Mouse (Mus musculus) lung, adult 2 months (tissue): Measurements from ENCODE around the gene Tgoln1. TPM values are rescaled to one million over a fixed set of nuclear protein-coding genes. Genes with fewer than 3 reads are reported as not detected.
A peak's percentile ranks its signal among the peaks of the same experiment; 100 is the strongest.

Source experiments
- DNase-seq: peaks from one replicate; pipeline ENCODE4 v3.0.0; 2022
- H3K4me1 ChIP-seq: fragments of 200-500 bp; 2 replicates; pipeline ENCODE4 v1.6.1; 2011; ENCODE audit warnings: low read length; ENCODE audit not compliant: control insufficient read depth, insufficient read depth
- H3K4me3 ChIP-seq: fragments of 200-500 bp; replicated peaks from 2 replicates; pipeline ENCODE3; 2011; ENCODE audit warnings: low read depth, mild to moderate bottlenecking, control low read depth, low read length; ENCODE audit errors: extremely low read depth
- CTCF ChIP-seq: fragments of 200-500 bp; IDR thresholded peaks from 2 replicates; pipeline ENCODE4 v1.5.1; 2011; ENCODE audit warnings: mild to moderate bottlenecking, low read length, control low read depth; ENCODE audit not compliant: insufficient read depth
- POLR2A ChIP-seq: fragments of 200-500 bp; IDR thresholded peaks from 2 replicates; pipeline ENCODE4 v1.6.1; 2011; ENCODE audit warnings: low read depth, mild to moderate bottlenecking, control low read depth, low read length, borderline replicate concordance; ENCODE audit errors: extremely low read depth
- WGBS: fragments of 180-500 bp; shearing (Covaris S2); methylation state at CpG from one replicate; pipeline ENCODE4 v1.1.7; 2018; 5-methylcytosine and 5-hydroxymethylcytosine counted together
- polyA plus RNA-seq: library from polyadenylated mRNA; depleted of rRNA; stranded (reverse); fragments of >200 nt; gene quantifications from 2 replicates; pipeline ENCODE4 v1.2.3, GENCODE M21; 2012

The Tgoln1 gene
- polyA plus RNA-seq, 1 experiment, result 72.4 TPM

- TF ChIP-seq CTCF (no peak), POLR2A (no peak)
- Histone ChIP-seq H3K4me3 (no peak overlapping the region), H3K4me1 (peaks cover 6% of the 10 kb centered on the region; the same call in 1 of the 2 replicates)
- 85% methylated on average over 12 of the region's 12 CpGs for WGBS
- no peak for DNase-seq
These were observed 16.0 kb downstream of the Tgoln1 start for GRCm38 (mm10) chr6:72600771-72601170.

GRCm38 (mm10) chr6:72600216-72600615, 16.6 kb downstream of the Tgoln1 start:
- no peak for DNase-seq
- 72% methylated on average over 6 of the region's 6 CpGs for WGBS

DNA sequence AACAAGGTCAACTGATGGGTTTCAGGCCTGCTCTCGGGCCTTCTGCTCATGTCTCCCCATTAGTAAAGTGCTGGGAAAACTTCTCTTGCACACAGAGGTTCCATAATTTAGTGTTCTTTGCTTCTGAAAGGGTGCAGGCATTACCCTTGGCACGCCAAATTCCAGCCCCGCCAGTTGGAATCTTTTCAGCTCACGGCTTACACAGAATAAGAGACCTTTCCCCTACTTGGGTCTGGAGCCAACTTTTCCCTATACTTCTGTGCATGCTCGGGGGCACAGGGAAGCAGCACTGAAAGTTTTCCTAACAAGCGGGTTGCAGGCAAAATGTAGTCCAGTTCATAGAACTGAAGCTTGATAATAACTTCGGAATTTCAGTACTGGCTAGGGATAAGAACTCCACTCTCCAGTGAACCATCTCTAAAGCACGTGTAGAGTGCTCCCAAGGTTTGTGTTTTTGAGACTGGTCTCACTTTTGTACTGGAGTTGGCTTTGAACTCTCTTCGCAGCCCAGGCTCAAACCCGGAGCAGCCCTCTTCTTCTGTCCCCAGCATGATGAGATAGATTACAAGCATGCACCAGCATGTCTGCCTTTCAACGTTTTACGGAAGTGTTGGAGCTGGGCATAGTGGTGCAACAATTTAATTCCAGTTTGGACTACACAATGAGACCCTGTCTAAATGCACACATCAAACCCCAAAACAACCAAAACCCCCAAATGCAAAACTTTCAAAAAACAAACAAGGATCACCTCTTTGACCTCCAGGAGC, 17.8 kb downstream of the Tgoln1 start:
- TF ChIP-seq CTCF (no peak), POLR2A (no peak)
- DNase-seq, result no peak
- H3K4me3 ChIP-seq, result peak overlapping the region; percentile 77
- WGBS, result 28% methylated on average over 12 of the region's 12 CpGs
- peaks cover 6% of the 10 kb centered on the region; the same call in 1 of the 2 replicates for H3K4me1 ChIP-seq

More at GRCm38 (mm10) chr6:72600216-72600615, 16.6 kb downstream of the Tgoln1 start:
- Histone ChIP-seq H3K4me3 (no peak overlapping the region), H3K4me1 (peaks cover 6% of the 10 kb centered on the region; the same call in 1 of the 2 replicates)
- TF ChIP-seq POLR2A, result no peak
- TF ChIP-seq CTCF, result no peak

GRCm38 (mm10) chr6:72597956-72598753, 18.6 kb downstream of the Tgoln1 start, which contains the start of the genes Elmod3 and Retsat:
TSS of gene Elmod3 (minus strand) at chr6:72598413.
TSS of gene Retsat (plus strand) at chr6:72598475.
- H3K4me3 ChIP-seq, result peak within 1 kb of the TSS; percentile 99
- 1% methylated on average over 38 of the region's 38 CpGs for WGBS
- TF ChIP-seq CTCF (no peak), POLR2A (peak; percentile 97)

GRCm38 (mm10) chr6:72597083-72597874, 19.5 kb downstream of the Tgoln1 start:
- peak; percentile 35 for DNase-seq
- Histone ChIP-seq H3K4me3 (peak overlapping the region; percentile 99), H3K4me1 (peaks cover 6% of the 10 kb centered on the region; the same call in 1 of the 2 replicates)
- TF ChIP-seq POLR2A, result no peak
- TF ChIP-seq CTCF, result no peak
- WGBS, result 25% methylated on average over 13 of the region's 13 CpGs

More at GRCm38 (mm10) chr6:72597956-72598753, 18.6 kb downstream of the Tgoln1 start, which contains the start of the genes Elmod3 and Retsat:
- peak; percentile 91 for DNase-seq
- H3K4me1 ChIP-seq, result peaks cover 6% of the 10 kb centered on the region; the same call in 1 of the 2 replicates

DNA sequence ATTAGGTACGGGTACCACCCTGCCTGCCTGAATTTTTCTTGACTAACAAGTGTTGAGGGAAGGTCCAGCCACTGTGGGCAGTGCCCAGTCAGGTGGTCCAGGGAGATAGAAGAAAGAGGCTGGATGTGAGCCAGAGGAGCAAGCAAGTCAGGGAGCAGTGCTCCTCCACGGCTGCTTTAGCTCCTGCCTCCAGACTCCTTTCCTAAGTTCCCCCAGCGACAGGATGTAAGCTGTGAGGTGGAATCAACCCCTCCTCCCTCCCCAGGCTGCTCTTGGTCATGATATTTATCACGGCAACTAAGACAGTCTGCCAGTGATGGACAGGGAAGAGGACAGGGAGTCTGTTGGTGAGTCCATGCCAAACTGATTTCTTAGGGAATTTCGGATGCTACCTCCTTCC, 22.9 kb downstream of the Tgoln1 start:
- 51% methylated on average over 5 of the region's 5 CpGs for WGBS
- DNase-seq, result no peak
- Histone ChIP-seq H3K4me1 (peaks cover 4% of the 10 kb centered on the region; the same call in 1 of the 2 replicates), H3K4me3 (no peak overlapping the region)
- TF ChIP-seq CTCF (no peak), POLR2A (no peak)

DNA sequence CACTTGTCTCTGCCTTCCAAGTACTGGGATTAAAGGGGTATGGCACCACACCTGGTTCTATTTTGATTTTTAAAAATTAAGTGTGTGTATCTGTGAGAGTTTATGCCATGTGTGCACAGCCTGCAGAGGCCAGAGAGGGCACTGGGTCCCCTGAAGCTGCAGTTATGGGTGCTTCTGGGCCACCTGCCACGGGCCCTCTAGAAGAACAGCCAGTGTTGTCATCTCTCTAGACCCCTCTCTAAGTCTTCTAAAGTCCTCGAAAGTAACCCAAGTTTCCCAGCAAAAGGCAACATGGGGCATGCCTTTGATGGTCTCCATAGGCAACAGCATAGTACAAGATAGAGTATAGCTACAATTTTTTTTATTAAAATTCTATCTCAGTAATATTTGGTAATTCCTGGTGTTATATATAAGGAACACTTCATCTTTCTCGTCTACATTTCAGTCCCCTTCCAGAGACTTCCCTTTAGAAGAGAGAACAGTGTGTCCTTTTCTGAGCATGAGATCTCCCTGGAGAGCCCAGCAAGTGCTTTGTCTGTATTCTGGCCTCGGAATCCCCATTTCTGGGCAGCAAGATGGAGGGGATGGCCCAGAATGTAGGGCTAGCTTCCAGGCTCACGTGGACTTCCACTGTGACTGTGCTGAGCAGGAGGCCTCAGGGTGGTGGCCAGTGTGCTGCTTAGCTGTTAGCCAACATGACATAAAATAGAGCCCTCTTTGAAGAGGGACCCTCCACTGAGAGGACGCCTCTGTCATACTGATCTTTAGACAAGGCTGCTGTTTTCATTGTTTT, 23.6 kb downstream of the Tgoln1 start:
- TF ChIP-seq CTCF (no peak), POLR2A (no peak)
- 72% methylated on average over 6 of the region's 6 CpGs for WGBS
- DNase-seq, result no peak

DNA sequence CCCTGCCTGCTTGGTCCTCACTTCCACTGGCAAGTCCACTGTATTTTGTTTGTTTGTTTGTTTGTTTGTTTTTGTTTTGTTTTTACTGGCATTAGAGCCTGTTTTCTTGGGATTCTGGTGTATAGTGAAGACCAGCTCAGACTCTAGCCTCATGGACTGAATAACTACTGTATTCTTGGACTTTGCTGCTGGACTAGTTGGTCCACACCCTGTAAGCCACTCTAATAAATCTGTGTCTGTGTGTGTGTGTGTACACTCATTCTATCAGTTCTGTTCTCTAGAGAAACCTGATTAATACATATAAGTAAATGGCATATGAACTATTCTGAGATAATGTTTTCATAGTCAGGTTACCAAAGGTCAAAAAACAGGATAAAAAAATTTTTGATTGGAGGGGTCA, 26.7 kb downstream of the Tgoln1 start:
- Histone ChIP-seq H3K4me1 (no peaks in the 10 kb centered on the region), H3K4me3 (no peak overlapping the region)
- no peak for TF ChIP-seq CTCF
- TF ChIP-seq POLR2A, result no peak
- DNase-seq, result no peak

More for the DNA sequence above, 23.6 kb downstream of the Tgoln1 start:
- Histone ChIP-seq H3K4me1 (peaks cover 4% of the 10 kb centered on the region; the same call in 1 of the 2 replicates), H3K4me3 (no peak overlapping the region)
